Mouse (Mus musculus): ENCODE data around the gene Ormdl3. TPM values are rescaled to one million over a fixed set of nuclear protein-coding genes. Genes with fewer than 3 reads are reported as not detected.

The Ormdl3 gene
- polyA plus RNA-seq, 1 experiment from 2014 or later, result 8.0 TPM

DNA sequence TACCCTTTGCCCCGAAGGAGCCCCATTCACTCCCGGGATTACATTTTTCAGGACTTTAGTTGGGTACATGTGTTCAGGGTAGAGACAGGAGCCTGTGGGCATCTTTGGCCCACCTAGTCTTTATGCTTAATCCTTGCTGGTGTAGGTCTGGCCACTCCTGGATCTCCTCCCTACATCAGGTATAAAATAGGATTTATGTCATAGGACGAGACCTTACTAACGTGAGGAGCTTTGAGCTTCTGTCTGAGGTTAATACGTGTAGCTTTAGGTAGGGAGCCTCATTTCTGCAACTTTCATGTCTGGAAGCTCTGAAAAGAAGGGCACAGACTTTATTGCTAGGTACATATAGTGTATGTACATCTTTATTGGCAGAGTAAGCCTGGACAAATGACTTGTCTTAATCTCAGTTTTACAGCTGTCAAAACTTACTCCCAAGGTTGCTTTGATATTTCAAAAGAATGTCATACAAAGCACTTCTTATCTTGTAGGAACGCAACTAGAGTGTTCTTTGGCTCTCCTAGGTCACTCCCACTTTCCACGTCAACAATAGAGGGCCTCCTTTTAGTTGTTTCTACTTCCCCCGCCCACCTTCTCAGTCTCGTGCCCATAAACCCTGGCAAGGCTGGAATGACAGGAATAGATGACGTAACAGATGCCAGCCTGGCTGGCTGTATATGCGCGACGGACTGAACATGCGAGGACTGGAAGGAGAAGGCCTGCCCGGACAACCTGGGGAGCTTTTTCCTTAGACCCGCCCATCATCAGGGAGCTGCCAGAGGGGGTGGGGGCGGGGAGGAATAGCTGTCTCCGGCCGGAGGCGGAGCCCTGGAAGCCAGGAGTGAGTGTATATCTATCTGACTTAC lies 747 bp upstream of the Ormdl3 start:
- Histone ChIP-seq H3K36me3 (replicated peaks; ENCODE audit: control insufficient read depth, insufficient read depth, low read depth, low read length) (no peaks in the 10 kb centered on the region; the same call in 1 of the 2 replicates), H3K4me1 (ENCODE audit: control insufficient read depth, insufficient read depth, low read length) (no peaks in the 10 kb centered on the region; the same call in 1 of the 2 replicates), H3K4me3 (ENCODE audit: low read depth, low read length) (peak overlapping the region; percentile 80), H3K27me3 (ENCODE audit: control insufficient read depth, insufficient read depth, low read length) (no peaks in the 10 kb centered on the region), H3K27ac (replicated peaks; ENCODE audit: low read depth, low read length) (no peak overlapping the region), H3K9me3 (replicated peaks; ENCODE audit: control insufficient read depth, low read length) (no peaks in the 10 kb centered on the region), H3K4me2 (ENCODE audit: low read depth, low read length) (peak overlapping the region; percentile 53), H3K9ac (replicated peaks; ENCODE audit: low read length) (peak overlapping the region; percentile 18; the same call in 1 of the 2 replicates)
- 0 out of 2 replicates have a peak, but pooled peaks have one; percentile 15 for ATAC-seq (replicated peaks; ENCODE audit: insufficient number of reproducible peaks, low FRiP score, low TSS enrichment, low read depth)
- WGBS, result 6% methylated on average over 20 of the region's 20 CpGs
- DNase-seq (ENCODE audit: low spot score), result peak; percentile 65

DNA sequence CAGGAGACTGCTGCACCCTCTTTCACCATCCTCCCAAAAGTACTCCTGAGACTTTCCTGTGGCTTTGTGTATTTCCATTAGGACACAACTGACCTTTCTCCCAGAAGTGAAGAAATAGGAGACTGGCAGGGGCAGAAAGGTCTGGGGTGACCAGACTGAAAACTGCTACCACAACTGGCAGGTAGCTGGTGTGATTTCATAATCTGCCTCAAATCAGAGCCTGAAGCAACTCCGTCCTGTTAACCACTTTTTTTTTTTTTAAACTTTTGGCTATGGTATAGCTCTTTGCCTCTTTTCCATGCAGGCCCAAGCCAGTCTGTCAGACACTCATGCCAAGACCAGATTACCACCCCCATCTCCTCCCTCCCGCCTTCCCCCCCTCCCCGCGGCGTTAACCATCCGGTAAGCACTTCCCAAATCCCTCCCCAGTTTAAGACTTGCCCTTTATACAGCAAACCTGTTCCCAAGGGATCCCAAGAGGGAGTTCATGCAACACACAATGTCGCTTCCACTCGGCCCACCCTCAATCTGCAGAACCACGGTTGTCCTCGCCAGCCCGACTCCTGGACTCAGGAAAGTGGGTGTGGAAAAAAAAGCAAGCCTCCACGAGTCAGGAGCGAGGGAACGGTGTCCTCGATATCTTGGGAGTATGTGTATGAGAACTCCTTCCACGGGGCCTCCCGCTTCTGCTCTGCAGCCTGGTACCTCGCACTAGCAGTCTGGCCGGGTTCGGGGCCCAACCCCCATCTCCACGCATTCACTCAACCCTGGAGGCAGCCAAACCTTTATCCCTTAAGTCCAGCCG lies 879 bp downstream of the Ormdl3 start:
- H3K27me3 ChIP-seq (ENCODE audit: control insufficient read depth, insufficient read depth, low read length), result no peaks in the 10 kb centered on the region
- no peaks in the 10 kb centered on the region; the same call in 1 of the 2 replicates for H3K4me1 ChIP-seq (ENCODE audit: control insufficient read depth, insufficient read depth, low read length)
- ATAC-seq (replicated peaks; ENCODE audit: insufficient number of reproducible peaks, low FRiP score, low TSS enrichment, low read depth), result 0 out of 2 replicates have a peak, but pooled peaks have one; percentile 32
- peak overlapping the region; percentile 85 for H3K9ac ChIP-seq (replicated peaks; ENCODE audit: low read length)
- no peak for DNase-seq (ENCODE audit: low spot score)
- 2% methylated on average over 22 of the region's 22 CpGs for WGBS
- no peaks in the 10 kb centered on the region; the same call in 1 of the 2 replicates for H3K36me3 ChIP-seq (replicated peaks; ENCODE audit: control insufficient read depth, insufficient read depth, low read depth, low read length)
- H3K9me3 ChIP-seq (replicated peaks; ENCODE audit: control insufficient read depth, low read length), result no peaks in the 10 kb centered on the region
- peak overlapping the region; percentile 80 for H3K4me3 ChIP-seq (ENCODE audit: low read depth, low read length)
- H3K27ac ChIP-seq (replicated peaks; ENCODE audit: low read depth, low read length), result no peak overlapping the region; the same call in 1 of the 2 replicates
- peak overlapping the region; percentile 71 for H3K4me2 ChIP-seq (ENCODE audit: low read depth, low read length)

GRCm38 (mm10) chr11:98584629-98585177 lies 2.5 kb downstream of the Ormdl3 start:
- Histone ChIP-seq H3K27ac (replicated peaks; ENCODE audit: low read depth, low read length) (no peak overlapping the region), H3K4me2 (ENCODE audit: low read depth, low read length) (no peak overlapping the region), H3K9me3 (replicated peaks; ENCODE audit: control insufficient read depth, low read length) (no peaks in the 10 kb centered on the region), H3K9ac (replicated peaks; ENCODE audit: low read length) (no peak overlapping the region), H3K4me1 (ENCODE audit: control insufficient read depth, insufficient read depth, low read length) (no peaks in the 10 kb centered on the region; the same call in 1 of the 2 replicates), H3K27me3 (ENCODE audit: control insufficient read depth, insufficient read depth, low read length) (no peaks in the 10 kb centered on the region), H3K4me3 (ENCODE audit: low read depth, low read length) (no peak overlapping the region), H3K36me3 (replicated peaks; ENCODE audit: control insufficient read depth, insufficient read depth, low read depth, low read length) (no peaks in the 10 kb centered on the region; the same call in none of the 2 replicates)
- WGBS, result 90% methylated on average over 6 of the region's 6 CpGs
- no peak for ATAC-seq (replicated peaks; ENCODE audit: insufficient number of reproducible peaks, low FRiP score, low TSS enrichment, low read depth)
- no peak for DNase-seq (ENCODE audit: low spot score)

- Histone ChIP-seq H3K4me2 (ENCODE audit: low read depth, low read length) (no peak overlapping the region), H3K9ac (replicated peaks; ENCODE audit: low read length) (no peak overlapping the region), H3K4me3 (ENCODE audit: low read depth, low read length) (no peak overlapping the region), H3K27ac (replicated peaks; ENCODE audit: low read depth, low read length) (no peak overlapping the region), H3K4me1 (ENCODE audit: control insufficient read depth, insufficient read depth, low read length) (no peaks in the 10 kb centered on the region; the same call in 1 of the 2 replicates), H3K27me3 (ENCODE audit: control insufficient read depth, insufficient read depth, low read length) (no peaks in the 10 kb centered on the region), H3K36me3 (replicated peaks; ENCODE audit: control insufficient read depth, insufficient read depth, low read depth, low read length) (no peaks in the 10 kb centered on the region; the same call in none of the 2 replicates), H3K9me3 (replicated peaks; ENCODE audit: control insufficient read depth, low read length) (no peaks in the 10 kb centered on the region)
- WGBS, result 69% methylated on average over 1 of the region's 1 CpGs
- ATAC-seq (replicated peaks; ENCODE audit: insufficient number of reproducible peaks, low FRiP score, low TSS enrichment, low read depth) (no peak), DNase-seq (ENCODE audit: low spot score) (no peak)
Measured at GRCm38 (mm10) chr11:98584146-98584545, 3.0 kb downstream of the Ormdl3 start.

DNA sequence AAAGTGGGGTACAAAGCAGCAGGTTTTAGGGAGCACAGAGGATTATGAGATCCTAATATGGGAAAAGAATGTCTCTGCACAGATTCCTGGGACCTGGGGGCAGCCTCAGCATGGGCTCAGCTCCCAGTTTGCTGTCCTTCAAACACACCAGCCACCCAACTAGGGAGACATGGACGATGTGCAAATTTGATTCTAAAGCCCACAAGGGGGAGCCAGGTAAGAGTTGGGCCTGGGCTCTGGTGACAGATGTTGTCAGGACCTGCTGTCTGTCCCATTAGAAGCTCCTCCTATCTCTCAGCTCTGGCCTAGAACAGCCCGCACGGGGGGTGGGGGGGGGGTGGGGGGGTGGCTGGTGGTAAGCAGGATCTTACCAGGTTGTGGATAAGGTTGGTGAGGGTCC lies 3.6 kb downstream of the Ormdl3 start:
- ATAC-seq (replicated peaks; ENCODE audit: insufficient number of reproducible peaks, low FRiP score, low TSS enrichment, low read depth) (no peak), DNase-seq (ENCODE audit: low spot score) (no peak)
- H3K27ac ChIP-seq (replicated peaks; ENCODE audit: low read depth, low read length), result no peak overlapping the region
- no peak overlapping the region for H3K9ac ChIP-seq (replicated peaks; ENCODE audit: low read length)
- 31% methylated on average over 3 of the region's 3 CpGs for WGBS
- no peak overlapping the region for H3K4me3 ChIP-seq (ENCODE audit: low read depth, low read length)
- H3K9me3 ChIP-seq (replicated peaks; ENCODE audit: control insufficient read depth, low read length), result no peaks in the 10 kb centered on the region
- H3K27me3 ChIP-seq (ENCODE audit: control insufficient read depth, insufficient read depth, low read length), result no peaks in the 10 kb centered on the region
- H3K4me1 ChIP-seq (ENCODE audit: control insufficient read depth, insufficient read depth, low read length), result no peaks in the 10 kb centered on the region; the same call in 1 of the 2 replicates
- H3K36me3 ChIP-seq (replicated peaks; ENCODE audit: control insufficient read depth, insufficient read depth, low read depth, low read length), result no peaks in the 10 kb centered on the region; the same call in none of the 2 replicates
- no peak overlapping the region for H3K4me2 ChIP-seq (ENCODE audit: low read depth, low read length)

- 83% methylated on average over 3 of the region's 3 CpGs for WGBS
- Histone ChIP-seq H3K9ac (replicated peaks; ENCODE audit: low read length) (no peak overlapping the region), H3K36me3 (replicated peaks; ENCODE audit: control insufficient read depth, insufficient read depth, low read depth, low read length) (no peaks in the 10 kb centered on the region; the same call in none of the 2 replicates), H3K27me3 (ENCODE audit: control insufficient read depth, insufficient read depth, low read length) (no peaks in the 10 kb centered on the region), H3K27ac (replicated peaks; ENCODE audit: low read depth, low read length) (no peak overlapping the region), H3K4me3 (ENCODE audit: low read depth, low read length) (no peak overlapping the region), H3K9me3 (replicated peaks; ENCODE audit: control insufficient read depth, low read length) (no peaks in the 10 kb centered on the region), H3K4me2 (ENCODE audit: low read depth, low read length) (no peak overlapping the region), H3K4me1 (ENCODE audit: control insufficient read depth, insufficient read depth, low read length) (no peaks in the 10 kb centered on the region; the same call in 1 of the 2 replicates)
- no peak for ATAC-seq (replicated peaks; ENCODE audit: insufficient number of reproducible peaks, low FRiP score, low TSS enrichment, low read depth)
- DNase-seq (ENCODE audit: low spot score), result no peak
Measured at GRCm38 (mm10) chr11:98583265-98583552, 4.0 kb downstream of the Ormdl3 start.

- H3K36me3 ChIP-seq (replicated peaks; ENCODE audit: control insufficient read depth, insufficient read depth, low read depth, low read length), result no peaks in the 10 kb centered on the region; the same call in none of the 2 replicates
- no peak overlapping the region; the same call in 1 of the 2 replicates for H3K27ac ChIP-seq (replicated peaks; ENCODE audit: low read depth, low read length)
- H3K9ac ChIP-seq (replicated peaks; ENCODE audit: low read length), result no peak overlapping the region
- no peak overlapping the region for H3K4me2 ChIP-seq (ENCODE audit: low read depth, low read length)
- H3K4me3 ChIP-seq (ENCODE audit: low read depth, low read length), result no peak overlapping the region
- no peaks in the 10 kb centered on the region; the same call in 1 of the 2 replicates for H3K4me1 ChIP-seq (ENCODE audit: control insufficient read depth, insufficient read depth, low read length)
- DNase-seq (ENCODE audit: low spot score) (no peak), ATAC-seq (replicated peaks; ENCODE audit: insufficient number of reproducible peaks, low FRiP score, low TSS enrichment, low read depth) (no peak)
- 82% methylated on average over 12 of the region's 12 CpGs for WGBS
- H3K27me3 ChIP-seq (ENCODE audit: control insufficient read depth, insufficient read depth, low read length), result no peaks in the 10 kb centered on the region
- H3K9me3 ChIP-seq (replicated peaks; ENCODE audit: control insufficient read depth, low read length), result no peaks in the 10 kb centered on the region
Measured at GRCm38 (mm10) chr11:98582551-98583264, 4.5 kb downstream of the Ormdl3 start.

All from embryonic facial prominence, embryonic 11.5 days (tissue).